Mouse (Mus musculus) CH12.LX (cell line): Measurements from ENCODE around the gene Mrln. TPM values are rescaled to one million over a fixed set of nuclear protein-coding genes. Genes with fewer than 3 reads are reported as not detected.

ENCODE experiments used
- DNase-seq: peaks from one replicate; pipeline ENCODE4 v3.0.0-alpha.2; 2013; ENCODE audit errors: extremely low read depth
- H3K27ac ChIP-seq: 2 replicates; pipeline ENCODE4 v1.5.1; 2012; ENCODE audit warnings: low read depth, mild to moderate bottlenecking, control low read depth, moderate library complexity; ENCODE audit not compliant: insufficient read depth
- H3K27me3 ChIP-seq: replicated peaks from 2 replicates; pipeline ENCODE3; 2012; ENCODE audit warnings: inconsistent platforms
- H3K36me3 ChIP-seq, 2 experiments: replicated peaks in 1 of 2; 2 replicates each; pipeline versions ENCODE3 to v1.6.1; 2012; ENCODE audit warnings: inconsistent platforms in 1 of 2, low read length in 1 of 2, mild to moderate bottlenecking in 1 of 2, mixed read lengths in 1 of 2, moderate library complexity in 1 of 2; ENCODE audit not compliant: control insufficient read depth in 1 of 2, insufficient read depth in 1 of 2
- H3K4me1 ChIP-seq, 2 experiments: 2 replicates each; pipeline ENCODE4 v1.6.1; 2012; ENCODE audit warnings: inconsistent platforms in 1 of 2, moderate library complexity in 1 of 2; ENCODE audit not compliant: insufficient read depth in 2 of 2, control insufficient read depth in 1 of 2
- H3K4me2 ChIP-seq: 2 replicates; pipeline ENCODE4 v1.6.1; 2012; ENCODE audit warnings: low read depth, mild to moderate bottlenecking, control low read depth; ENCODE audit not compliant: poor library complexity, insufficient read depth, severe bottlenecking
- H3K4me3 ChIP-seq, 3 experiments: fragments of 150-350 bp in 1 of 3; sonication (generic) in 1 of 3; replicated peaks in 1 of 3; 2 replicates each; pipeline versions ENCODE3 to v1.5.1; 2011 to 2012; ENCODE audit warnings: low read depth in 2 of 3, low read length in 2 of 3, mild to moderate bottlenecking in 2 of 3, moderate library complexity in 2 of 3, control low read depth in 1 of 3, improper control_type of control experiment in 1 of 3, inconsistent platforms in 1 of 3, mixed read lengths in 1 of 3; ENCODE audit not compliant: poor library complexity in 1 of 3
- H3K79me2 ChIP-seq: replicated peaks from 2 replicates; pipeline ENCODE4 v1.6.1; 2012; ENCODE audit warnings: mild to moderate bottlenecking, moderate library complexity; ENCODE audit not compliant: control insufficient read depth, poor library complexity, insufficient read depth, severe bottlenecking; ENCODE audit errors: extremely low read depth
- H3K9ac ChIP-seq: 2 replicates; pipeline ENCODE4 v1.6.1; 2012; ENCODE audit warnings: low read depth, mild to moderate bottlenecking, control low read depth, moderate library complexity; ENCODE audit not compliant: insufficient read depth
- H3K9me3 ChIP-seq: replicated peaks from 2 replicates; pipeline ENCODE3; 2012; ENCODE audit warnings: low read length, inconsistent platforms, mixed read lengths
- BHLHE40 ChIP-seq: IDR thresholded peaks from 2 replicates; pipeline ENCODE4 v1.6.1; 2011; ENCODE audit warnings: mild to moderate bottlenecking, low read depth, low read length, improper control_type of control experiment
- CTCF ChIP-seq, 2 experiments: IDR thresholded peaks in 1 of 2; conservative IDR thresholded peaks in 1 of 2; 2 replicates each; pipeline ENCODE4 v1.5.1; 2011 to 2012; ENCODE audit warnings: low read depth in 2 of 2, low read length in 2 of 2, improper control_type of control experiment in 1 of 2, inconsistent platforms in 1 of 2, mild to moderate bottlenecking in 1 of 2, moderate library complexity in 1 of 2
- HCFC1 ChIP-seq: IDR thresholded peaks from 2 replicates; pipeline ENCODE4 v1.6.1; 2012; ENCODE audit warnings: low read depth, mild to moderate bottlenecking, inconsistent platforms, low read length, improper control_type of control experiment
- IRF4 ChIP-seq: IDR thresholded peaks from 2 replicates; pipeline ENCODE4 v1.6.1; 2014; ENCODE audit warnings: low read depth, mild to moderate bottlenecking, inconsistent platforms, low read length, improper control_type of control experiment
- JUN ChIP-seq: IDR thresholded peaks from 2 replicates; pipeline ENCODE4 v1.6.1; 2011; ENCODE audit warnings: low read depth, mild to moderate bottlenecking, low read length, improper control_type of control experiment, moderate library complexity; ENCODE audit not compliant: insufficient read depth
- MEF2A ChIP-seq: IDR thresholded peaks from 2 replicates; pipeline ENCODE4 v1.6.1; 2014; ENCODE audit warnings: low read depth, mild to moderate bottlenecking, inconsistent platforms, low read length, improper control_type of control experiment, borderline replicate concordance
- MYC ChIP-seq: IDR thresholded peaks from 2 replicates; pipeline ENCODE4 v1.6.1; 2011; ENCODE audit warnings: low read depth, mild to moderate bottlenecking, improper control_type of control experiment, low read length
- NELFE ChIP-seq: IDR thresholded peaks from 2 replicates; pipeline ENCODE4 v1.6.1; 2011; ENCODE audit warnings: low read depth, low read length, improper control_type of control experiment
- POLR2A ChIP-seq: IDR thresholded peaks from 2 replicates; pipeline ENCODE4 v1.6.1; 2011; ENCODE audit warnings: low read depth, mild to moderate bottlenecking, improper control_type of control experiment, low read length
- RAD21 ChIP-seq: IDR thresholded peaks from 2 replicates; pipeline ENCODE4 v1.6.1; 2011; ENCODE audit warnings: low read depth, mild to moderate bottlenecking, low read length, improper control_type of control experiment, moderate library complexity
- SIN3A ChIP-seq: IDR thresholded peaks from 2 replicates; pipeline ENCODE4 v1.6.1; 2012; ENCODE audit warnings: low read length, improper control_type of control experiment, inconsistent platforms
- SMC3 ChIP-seq: IDR thresholded peaks from 2 replicates; pipeline ENCODE4 v1.6.1; 2011; ENCODE audit warnings: low read depth, low read length, improper control_type of control experiment
- TBP ChIP-seq: conservative IDR thresholded peaks from 2 replicates; pipeline ENCODE4 v1.6.1; 2011; ENCODE audit warnings: low read depth, low read length, improper control_type of control experiment
- UBTF ChIP-seq: IDR thresholded peaks from 2 replicates; pipeline ENCODE4 v1.6.1; 2012; ENCODE audit warnings: low read depth, mild to moderate bottlenecking, inconsistent platforms, low read length, improper control_type of control experiment, moderate library complexity
- USF1 ChIP-seq: IDR thresholded peaks from 2 replicates; pipeline ENCODE4 v1.6.1; 2014; ENCODE audit warnings: low read depth, mild to moderate bottlenecking, inconsistent platforms, low read length, improper control_type of control experiment
- USF2 ChIP-seq: conservative IDR thresholded peaks from 2 replicates; pipeline ENCODE4 v1.6.1; 2011; ENCODE audit warnings: low read depth, low read length, improper control_type of control experiment
- ZC3H11A ChIP-seq: IDR thresholded peaks from 2 replicates; pipeline ENCODE4 v1.6.1; 2012; ENCODE audit warnings: low read depth, mild to moderate bottlenecking, inconsistent platforms, low read length, improper control_type of control experiment
- ZKSCAN1 ChIP-seq: IDR thresholded peaks from 2 replicates; pipeline ENCODE4 v1.6.1; 2012; ENCODE audit warnings: low read depth, inconsistent platforms, low read length, improper control_type of control experiment, borderline replicate concordance
- ZMIZ1 ChIP-seq: IDR thresholded peaks from 2 replicates; pipeline ENCODE4 v1.6.1; 2012; ENCODE audit warnings: low read depth, mild to moderate bottlenecking, inconsistent platforms, low read length, improper control_type of control experiment
- ZNF384 ChIP-seq: IDR thresholded peaks from 2 replicates; pipeline ENCODE4 v1.6.1; 2012; ENCODE audit warnings: low read depth, low read length, improper control_type of control experiment, inconsistent platforms
- dilution Hi-C: fragments of 300-500 bp; cut with MboI; formaldehyde crosslinking; loops from 2 replicates; pipeline ENCODE4 v1.14.3; 2020; ENCODE audit warnings: low sequenced_read_pairs; ENCODE audit not compliant: extremely low pct_unique_long_range_greater_than_20kb, extremely low pct_ligation_motif_present
- in situ Hi-C: fragments of 300-500 bp; cut with MboI; formaldehyde crosslinking; loops from 3 replicates; pipeline ENCODE4 v1.14.3; 2019; ENCODE audit warnings: low sequenced_read_pairs, low pct_ligation_motif_present, low pct_unique_long_range_greater_than_20kb, mixed read lengths
- polyA plus RNA-seq: library from polyadenylated mRNA; unstranded; fragments of >175 nt; gene quantifications from 2 replicates; pipeline ENCODE4 v1.2.1, GENCODE M21; 2012; ENCODE audit warnings: low read depth; ENCODE audit not compliant: insufficient read length
- total RNA-seq, 2 experiments: library from RNA; depleted of rRNA; stranded (reverse); fragments of 300-350 nt in 1 of 2; fragments of >200 nt in 1 of 2; gene quantifications; 2 replicates each; pipeline ENCODE4 v1.2.3; 2012 to 2014

The Mrln gene
- total and polyA plus RNA-seq, 3 experiments, result not detected

DNA sequence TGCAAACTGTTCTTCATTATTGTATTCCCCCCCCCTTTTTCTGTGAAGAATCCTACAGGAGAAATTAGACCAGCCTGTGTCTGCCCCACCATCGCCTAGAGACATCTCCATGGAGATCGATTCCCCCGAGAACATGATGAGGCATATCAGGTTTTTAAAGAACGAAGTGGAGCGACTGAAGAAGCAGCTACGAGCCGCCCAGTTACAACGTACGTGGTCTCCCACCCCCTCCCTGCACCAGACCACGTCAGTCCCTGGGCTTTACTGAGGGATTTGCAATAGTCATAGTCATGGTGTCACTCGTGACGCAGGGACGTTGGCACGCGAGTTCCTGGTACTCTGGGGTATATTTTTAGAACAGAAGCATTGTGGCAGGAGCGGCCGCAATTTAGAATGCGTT lies 35.4 kb upstream of the Mrln start:
- no peak overlapping the region for H3K4me2 ChIP-seq
- no peak overlapping the region for H3K27ac ChIP-seq
- no peaks in the 10 kb centered on the region for H3K9me3 ChIP-seq
- in situ Hi-C loops (no loop called here), dilution Hi-C loops (no loop called here)
- H3K36me3 ChIP-seq, result peaks cover 65 to 94% of the 10 kb centered on the region in 2 experiments
- no peak for DNase-seq
- H3K27me3 ChIP-seq, result no peaks in the 10 kb centered on the region
- no peaks in the 10 kb centered on the region; a peak in 1 of 4 replicates for H3K4me1 ChIP-seq
- no peak overlapping the region for H3K4me3 ChIP-seq
- H3K79me2 ChIP-seq, result no peaks in the 10 kb centered on the region
- no peak for TF ChIP-seq MYC
- TF ChIP-seq RAD21, result no peak
- TF ChIP-seq POLR2A, result no peak
- no peak for TF ChIP-seq SIN3A
- TF ChIP-seq UBTF, result no peak
- no peak for TF ChIP-seq TBP
- no peak for TF ChIP-seq MEF2A
- TF ChIP-seq CTCF (conservative IDR thresholded peaks at IDR 0.05 in 1 of 2, IDR thresholded peaks at IDR 0.05 in 1 of 2; ENCODE audit: low read depth in 2 of 2, low read length in 2 of 2), result no peak
- TF ChIP-seq JUN, result no peak
- TF ChIP-seq IRF4, result no peak
- TF ChIP-seq SMC3, result no peak
- no peak for TF ChIP-seq ZC3H11A
- no peak for TF ChIP-seq ZKSCAN1
- TF ChIP-seq BHLHE40, result no peak
- TF ChIP-seq USF2, result no peak
- TF ChIP-seq HCFC1, result no peak
- TF ChIP-seq ZMIZ1, result no peak
- TF ChIP-seq USF1, result no peak
- TF ChIP-seq, all 38 proteins: peak for 0
- no peak overlapping the region for H3K9ac ChIP-seq

DNA sequence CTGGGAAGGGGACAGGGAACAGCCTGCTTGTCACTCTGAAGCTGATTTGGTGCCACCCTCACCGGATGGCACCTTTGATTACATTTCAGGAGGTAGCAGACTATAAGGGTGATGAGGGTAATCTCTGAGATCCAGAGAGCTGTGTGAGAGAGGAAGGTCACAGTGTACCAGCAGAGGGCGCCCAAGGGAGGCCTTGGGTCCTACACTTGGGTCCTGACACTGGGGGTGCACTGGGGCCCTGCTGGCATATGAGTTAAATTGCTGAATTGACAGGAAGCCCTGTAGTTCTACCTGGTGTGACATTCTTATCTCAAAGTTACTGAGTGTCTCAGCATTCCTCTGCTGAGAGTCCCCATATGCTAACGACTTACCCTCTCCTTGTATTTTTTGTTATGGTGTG lies 31.1 kb upstream of the Mrln start:
- Histone ChIP-seq H3K36me3 (peaks cover 72 to 94% of the 10 kb centered on the region in 2 experiments), H3K4me1 (no peaks in the 10 kb centered on the region)
- peak; percentile 68 for DNase-seq
- peak; percentile 22 for TF ChIP-seq RAD21
- TF ChIP-seq CTCF (conservative IDR thresholded peaks at IDR 0.05 in 1 of 2, IDR thresholded peaks at IDR 0.05 in 1 of 2; ENCODE audit: low read depth in 2 of 2, low read length in 2 of 2), result peak; percentile 71 to 72
- TF ChIP-seq ZNF384, result no peak
- peak; percentile 63 for TF ChIP-seq SMC3
- no peak for TF ChIP-seq NELFE
- TF ChIP-seq, all 38 proteins: peak for 3
- no peaks in the 10 kb centered on the region for H3K79me2 ChIP-seq
- H3K27ac ChIP-seq, result no peak overlapping the region
- H3K4me2 ChIP-seq, result no peak overlapping the region
- in situ Hi-C loops (no loop called here), dilution Hi-C loops (no loop called here)
- H3K9me3 ChIP-seq, result no peaks in the 10 kb centered on the region
- H3K27me3 ChIP-seq, result no peaks in the 10 kb centered on the region
- no peak overlapping the region for H3K4me3 ChIP-seq
- no peak overlapping the region for H3K9ac ChIP-seq
